Mouse (Mus musculus) bone marrow macrophage, adult 2 months (primary cell): Measurements from ENCODE around the gene Traip.

Source experiments
- CTCF ChIP-seq: IDR thresholded peaks from 2 replicates; pipeline ENCODE4 v1.5.1; 2012; ENCODE audit warnings: low read depth, mild to moderate bottlenecking, low read length, moderate library complexity
- POLR2A ChIP-seq: IDR thresholded peaks from 2 replicates; pipeline ENCODE4 v1.6.1; 2012; ENCODE audit warnings: mild to moderate bottlenecking, low read depth, low read length, borderline replicate concordance

GRCm38 (mm10) chr9:107917895-107918608 lies 31.9 kb upstream of the Traip start:
- no peak for TF ChIP-seq CTCF
- TF ChIP-seq POLR2A: no peak
